Mouse (Mus musculus): ENCODE measurements around the gene Cldn22. TPM values are rescaled to one million over a fixed set of nuclear protein-coding genes. Genes with fewer than 3 reads are reported as not detected.
"Not testable (repeated sequence)": the region's sequence is repeated elsewhere in the genome, so short reads cannot be mapped to it uniquely, and the experiment has no call there.

Cldn22 gene
- total RNA-seq (2021): 1 to 10 TPM in 1 of 2 experiments, not detected in 1; 1.0 TPM
- long read RNA-seq, experiment 1: 0 reads
- long read RNA-seq, experiment 2: 0 reads

GRCm38 (mm10) chr8:47824182-47824581 lies at the start of gene Cldn22:
Gene Cldn22, plus strand, starts transcription at chr8:47824482.
- no peak for DNase-seq (ENCODE audit: low spot score in 2 of 2)
- intact Hi-C loops (cut with DNase I): no loop called here

DNA sequence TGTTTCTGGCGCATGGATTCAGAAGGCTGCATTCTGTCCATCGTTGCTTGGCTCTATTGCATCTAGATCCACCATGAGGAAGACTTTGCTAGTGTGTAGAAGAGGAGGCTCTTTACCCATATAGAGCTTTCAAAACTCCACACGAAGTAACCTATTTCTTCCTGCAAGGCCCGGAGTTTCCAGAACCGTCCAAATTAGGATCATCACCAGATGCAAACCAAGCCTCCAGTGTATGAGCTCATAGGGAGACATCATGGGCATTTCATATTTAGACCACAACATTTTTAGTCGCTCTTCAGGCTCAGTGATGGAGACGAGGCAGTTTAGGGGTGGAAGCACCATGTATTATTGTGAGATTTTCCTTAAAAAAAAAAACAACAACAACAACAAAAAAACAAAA lies 46.9 kb upstream of the Cldn22 start:
- no peak for DNase-seq (ENCODE audit: low spot score in 2 of 2)
- intact Hi-C loops (cut with DNase I): no loop called here

DNA sequence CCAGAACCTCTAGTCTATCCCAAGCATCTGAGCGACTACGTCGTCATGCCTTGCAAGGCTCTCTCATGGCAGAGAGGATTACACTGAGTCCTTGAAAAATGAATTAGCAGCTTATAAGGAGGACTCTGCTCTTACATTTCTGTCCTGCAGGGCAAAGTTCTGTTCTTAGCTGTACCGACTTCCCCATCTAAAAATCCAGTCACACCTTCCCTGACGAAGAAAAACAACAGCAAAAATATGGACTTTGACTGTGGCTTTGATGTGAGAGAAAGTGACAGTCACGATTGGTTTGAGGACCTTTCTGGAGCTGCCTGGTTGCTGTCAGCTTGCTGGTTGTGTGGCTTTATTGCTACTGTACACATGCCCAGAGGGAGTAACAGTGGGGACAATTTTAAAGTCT lies 44.7 kb upstream of the Cldn22 start:
- intact Hi-C loops (cut with DNase I): no loop called here
- DNase-seq (ENCODE audit: low spot score in 2 of 2): no peak

DNA sequence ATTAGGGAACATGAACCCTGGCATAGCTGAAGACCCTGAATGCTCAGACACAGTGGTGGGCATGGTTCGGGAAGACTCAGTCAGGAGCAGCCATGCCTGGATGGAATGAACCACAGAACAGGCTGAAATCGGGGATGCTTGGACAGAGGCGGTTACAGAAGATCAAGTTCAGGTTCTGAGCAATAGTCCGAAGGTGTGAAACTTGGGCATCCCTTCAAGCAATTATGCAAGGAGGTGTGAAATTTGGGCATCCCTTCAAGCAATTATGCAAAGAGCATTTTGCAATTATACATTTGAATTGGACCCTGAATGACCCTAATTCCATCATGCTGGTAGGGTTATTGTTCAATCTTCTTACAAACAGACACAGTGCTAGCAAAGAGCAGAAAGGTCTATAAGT lies 42.4 kb upstream of the Cldn22 start:
- no peak for DNase-seq (ENCODE audit: low spot score in 2 of 2)
- intact Hi-C loops (cut with DNase I): no loop called here

DNA sequence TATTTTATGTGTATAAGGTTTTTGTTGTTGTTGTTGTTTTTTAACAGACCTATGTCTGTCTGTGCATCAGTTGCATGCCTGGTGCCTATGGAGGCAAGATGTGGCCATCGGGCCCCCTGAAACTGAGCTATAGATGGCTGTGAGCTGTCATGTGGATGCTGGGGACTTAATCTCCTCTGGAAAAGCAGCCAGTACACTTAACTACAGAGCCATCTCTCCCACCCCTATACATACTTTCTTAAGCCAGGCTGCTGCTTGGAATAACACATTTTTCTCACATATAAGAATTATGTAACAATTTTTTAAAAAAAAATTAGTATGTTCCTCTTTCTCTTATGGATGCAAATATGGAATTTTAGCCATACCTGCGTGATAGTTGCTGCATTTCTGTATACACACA lies 40.7 kb upstream of the Cldn22 start:
- intact Hi-C loops (cut with DNase I): no loop called here
- DNase-seq (ENCODE audit: low spot score in 2 of 2): peak in 1 of 2 experiments; percentile 55

GRCm38 (mm10) chr8:47783944-47784343 lies 40.3 kb upstream of the Cldn22 start:
- intact Hi-C loops (cut with DNase I): no loop called here
- peak; percentile 56 to 85 for DNase-seq (ENCODE audit: low spot score in 2 of 2)

DNA sequence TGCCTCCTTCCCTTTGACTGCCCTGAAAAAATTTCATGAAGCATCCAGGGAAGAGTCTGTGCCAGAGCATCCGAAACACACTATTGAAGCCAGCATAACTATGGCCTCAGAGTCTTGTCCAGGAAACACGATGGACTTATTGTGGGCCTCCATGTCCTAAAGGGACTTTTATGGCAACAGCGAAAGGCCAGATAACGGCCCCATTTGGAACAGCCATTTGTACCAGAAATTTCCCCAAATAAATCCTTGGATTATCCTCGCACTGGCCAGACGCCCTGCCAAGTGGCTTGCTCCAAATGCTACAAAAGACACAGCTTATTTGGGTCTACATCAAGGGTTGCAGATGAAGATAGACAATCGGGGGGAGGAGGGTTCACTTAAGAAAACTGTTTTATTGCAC lies 39.8 kb upstream of the Cldn22 start:
- no peak for DNase-seq (ENCODE audit: low spot score in 2 of 2)
- intact Hi-C loops (cut with DNase I): no loop called here

DNA sequence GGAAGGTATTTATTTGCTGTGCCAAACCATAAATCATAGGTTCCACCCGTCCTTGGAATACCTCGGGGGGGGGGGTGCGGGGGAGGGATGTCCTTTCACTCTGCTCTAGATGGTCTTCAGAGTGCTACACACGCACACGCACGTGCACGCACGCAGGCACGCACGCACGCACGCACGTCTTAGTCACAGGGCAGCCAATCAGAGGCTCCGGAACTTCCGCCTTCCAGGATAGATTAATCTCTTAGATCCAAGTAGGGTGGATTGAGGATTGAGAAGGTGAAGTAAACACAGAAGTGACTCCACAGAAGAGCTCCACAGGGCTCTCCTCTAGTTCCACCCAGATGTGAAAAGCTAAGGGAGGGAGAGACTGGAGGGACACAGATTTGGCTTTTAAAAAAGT lies 38.0 kb upstream of the Cldn22 start:
- no peak for DNase-seq (ENCODE audit: low spot score in 2 of 2)
- intact Hi-C loops (cut with DNase I): no loop called here

DNA sequence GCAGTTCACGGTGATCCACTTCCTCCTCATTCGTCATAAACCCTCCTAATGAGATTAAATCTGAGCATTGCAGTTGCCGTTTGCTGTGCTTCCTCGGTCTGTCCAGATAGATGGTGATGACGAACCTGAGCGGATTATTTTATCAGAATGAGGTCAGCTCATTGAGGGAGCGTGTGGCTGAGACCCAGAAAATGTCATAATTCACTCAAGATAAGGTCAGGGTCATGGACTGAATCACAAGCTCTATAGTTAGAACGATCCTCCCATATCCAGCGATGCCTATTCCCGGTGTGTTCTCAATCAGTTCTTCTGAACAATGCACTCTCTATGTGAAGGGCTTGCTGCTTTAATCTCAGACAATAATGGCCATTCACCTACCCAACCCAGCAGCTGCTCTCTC lies 36.6 kb upstream of the Cldn22 start:
- no peak for DNase-seq (ENCODE audit: low spot score in 2 of 2)
- intact Hi-C loops (cut with DNase I): no loop called here

- no peak for DNase-seq (ENCODE audit: low spot score in 2 of 2)
- intact Hi-C loops (cut with DNase I): no loop called here
These were observed 32.3 kb upstream of the Cldn22 start for GRCm38 (mm10) chr8:47791986-47792385.

- no peak for DNase-seq (ENCODE audit: low spot score in 2 of 2)
- intact Hi-C loops (cut with DNase I): no loop called here
These were observed 24.8 kb upstream of the Cldn22 start for GRCm38 (mm10) chr8:47799438-47799837.

GRCm38 (mm10) chr8:47802349-47802748 lies 21.9 kb upstream of the Cldn22 start:
- intact Hi-C loops (cut with DNase I): no loop called here
- no peak for DNase-seq (ENCODE audit: low spot score in 2 of 2)

DNA sequence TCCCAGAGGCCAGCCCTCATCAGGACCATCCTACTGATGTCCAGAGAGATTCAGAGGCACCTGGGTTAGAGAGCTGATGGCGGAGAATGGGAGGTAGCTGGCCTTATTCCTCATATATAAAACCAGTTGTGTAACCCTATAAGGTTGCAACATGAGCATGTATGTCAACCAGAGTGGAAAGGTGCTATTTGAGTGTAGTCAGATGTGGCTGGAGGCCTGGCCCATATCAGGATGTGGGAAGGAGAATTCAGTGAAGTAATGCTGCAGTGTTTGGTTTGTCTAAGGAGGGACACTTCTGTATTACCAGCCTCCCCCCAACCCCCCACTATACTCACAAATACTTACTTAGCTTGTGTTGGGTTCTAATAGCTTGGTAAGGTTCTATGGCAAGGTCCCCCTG lies 20.0 kb upstream of the Cldn22 start:
- intact Hi-C loops (cut with DNase I): no loop called here

DNA sequence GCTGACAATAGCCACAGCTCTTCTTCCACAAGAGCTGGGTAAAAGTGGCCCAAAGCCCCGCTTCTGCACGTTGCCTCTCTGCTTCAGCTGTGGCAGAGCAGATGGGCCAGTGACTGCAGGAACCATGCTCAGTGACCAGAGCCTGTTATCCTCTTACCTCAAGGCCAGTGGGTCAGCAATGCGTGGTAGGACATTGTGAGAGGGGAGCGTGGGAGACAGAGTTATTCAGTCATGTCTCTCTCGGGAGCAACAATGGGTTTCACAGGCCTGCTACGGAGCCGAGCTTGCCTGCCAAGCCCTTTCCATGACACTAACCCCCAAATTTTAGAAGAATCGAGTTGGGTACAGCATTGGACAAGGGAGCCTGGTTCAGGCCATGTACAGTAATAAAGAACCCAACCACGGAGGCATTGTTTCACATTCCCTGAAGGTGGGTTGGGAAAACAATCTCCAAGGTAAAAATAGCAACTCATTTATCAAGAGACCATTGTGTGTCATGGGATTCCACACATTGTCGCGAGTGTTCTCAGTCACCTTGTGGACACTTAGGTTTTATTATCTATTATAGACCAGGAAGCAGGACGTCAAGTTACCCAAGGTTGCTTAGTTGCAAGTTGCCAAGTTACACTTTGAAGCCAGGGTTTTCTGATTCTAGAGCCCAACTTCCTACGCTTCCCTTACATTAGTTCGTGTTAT lies 14.2 kb upstream of the Cldn22 start:
- DNase-seq (ENCODE audit: low spot score in 2 of 2): no peak
- intact Hi-C loops (cut with DNase I): no loop called here

More for the DNA sequence above, 20.0 kb upstream of the Cldn22 start:
- no peak for DNase-seq (ENCODE audit: low spot score in 2 of 2)

- DNase-seq (ENCODE audit: low spot score in 2 of 2): no peak
- intact Hi-C loops (cut with DNase I): no loop called here
These were observed 13.6 kb upstream of the Cldn22 start for GRCm38 (mm10) chr8:47810666-47811015.

DNA sequence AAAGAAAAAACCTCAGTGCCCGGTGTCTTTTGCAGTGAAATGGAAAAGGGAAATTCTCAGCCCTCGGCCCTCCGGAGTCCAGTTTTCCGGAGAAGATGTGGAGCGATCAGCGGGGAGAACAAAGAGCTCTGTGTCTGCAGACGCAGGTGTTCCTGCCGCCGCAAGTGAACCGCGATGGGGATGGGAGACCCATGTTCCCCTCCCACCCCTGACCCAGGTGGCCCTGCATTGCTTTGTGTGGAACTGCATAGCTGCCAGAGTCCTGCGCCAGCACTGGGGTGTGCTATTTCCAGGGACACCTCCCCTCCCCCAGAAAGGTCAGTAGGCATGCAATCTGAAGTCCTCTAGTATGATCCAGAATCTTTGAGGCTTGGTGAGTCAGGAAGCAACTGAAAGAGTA lies 13.1 kb upstream of the Cldn22 start:
- no peak for DNase-seq (ENCODE audit: low spot score in 2 of 2)

DNA sequence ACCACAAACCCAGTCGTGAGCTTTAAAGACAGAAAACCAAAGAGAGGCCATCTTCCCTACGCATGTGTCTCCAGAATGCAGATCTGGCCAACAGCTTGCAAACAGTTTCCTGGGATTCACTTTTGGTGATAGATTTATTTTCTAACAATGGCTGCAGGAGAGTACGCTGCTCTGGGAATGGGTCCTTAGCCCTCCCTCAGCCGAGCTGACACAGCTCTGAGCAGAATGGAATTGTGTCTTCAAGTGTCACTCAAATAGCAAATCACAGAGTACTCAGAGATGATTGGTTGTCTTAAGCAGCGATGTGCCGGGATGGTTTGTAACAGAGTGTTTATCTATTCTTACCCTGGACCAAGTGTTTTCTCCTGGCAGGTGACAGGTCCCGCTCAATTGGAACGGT lies 5.2 kb upstream of the Cldn22 start:
- DNase-seq (ENCODE audit: low spot score in 2 of 2): no peak
- intact Hi-C loops (cut with DNase I): no loop called here

More for the DNA sequence above, 13.1 kb upstream of the Cldn22 start:
- intact Hi-C loops (cut with DNase I): no loop called here

GRCm38 (mm10) chr8:47820914-47821772 lies 3.1 kb upstream of the Cldn22 start:
- intact Hi-C loops (cut with DNase I): no loop called here
- no peak for DNase-seq (ENCODE audit: low spot score in 2 of 2)

- DNase-seq (ENCODE audit: low spot score in 2 of 2): no peak
- intact Hi-C loops (cut with DNase I): no loop called here
These were observed 2.4 kb upstream of the Cldn22 start, which contains the start of gene Cldn24 for GRCm38 (mm10) chr8:47821843-47822242. Gene Cldn24, plus strand, starts transcription at chr8:47822143.

GRCm38 (mm10) chr8:47822541-47822940 lies 1.7 kb upstream of the Cldn22 start:
- DNase-seq (ENCODE audit: low spot score in 2 of 2); intact Hi-C loops (cut with DNase I): not testable (repeated sequence)

DNA sequence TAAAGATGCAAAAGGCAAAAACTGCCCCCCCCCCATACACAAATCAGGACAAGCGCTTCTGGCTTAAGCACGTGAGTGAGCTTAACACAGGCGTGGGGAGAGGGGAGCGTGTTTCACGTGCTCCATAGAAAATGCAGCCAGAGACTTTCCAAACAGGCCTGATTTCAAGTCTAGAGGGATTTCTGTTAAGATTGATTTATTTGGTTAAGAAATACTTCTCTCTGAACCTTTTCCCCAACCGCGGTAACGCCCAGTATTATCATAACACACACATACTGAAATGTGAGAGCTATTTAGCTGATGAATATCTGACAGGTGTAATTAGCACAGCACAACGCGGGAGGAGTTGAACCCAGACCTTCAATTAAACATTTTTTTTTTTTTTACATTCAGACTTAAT lies 505 bp upstream of the Cldn22 start:
- intact Hi-C loops (cut with DNase I): no loop called here
- DNase-seq (ENCODE audit: low spot score in 2 of 2): peak in 1 of 2 experiments; percentile 49
